Mouse (Mus musculus): Measurements from ENCODE around the gene Tomm6. TPM values are rescaled to one million over a fixed set of nuclear protein-coding genes. Genes with fewer than 3 reads are reported as not detected.
A peak's percentile ranks its signal among the peaks of the same experiment; 100 is the strongest.

Tomm6 gene
- 277 and 288 TPM in 2 replicates for polyA plus RNA-seq (2015; fragmentation: Nextera tagmentation; extraction: Ambion mirVana)

- H3K4me3 ChIP-seq, result peak within 1 kb of the TSS; percentile 89
- no peak for ATAC-seq (ENCODE audit: low FRiP score, low read depth)
- 1% methylated on average over 9 of the region's 9 CpGs for WGBS
- no peaks in the 10 kb centered on the region for H3K9me3 ChIP-seq
- peaks cover 26% of the 10 kb centered on the region for H3K4me1 ChIP-seq (replicated peaks)
- peak within 1 kb of the TSS; percentile 84 for H3K4me2 ChIP-seq
- peak within 1 kb of the TSS; percentile 75 for H3K9ac ChIP-seq
- H3K36me3 ChIP-seq, result peaks cover 16% of the 10 kb centered on the region
- no peaks in the 10 kb centered on the region for H3K27me3 ChIP-seq
- H3K27ac ChIP-seq (replicated peaks), result peak within 1 kb of the TSS; percentile 85
Measured at GRCm38 (mm10) chr17:47688344-47688607, at the start of gene Tomm6. TSS of gene Tomm6 (minus strand) at chr17:47688386.

- peak; percentile 81 for ATAC-seq (ENCODE audit: low FRiP score, low read depth)
- peak overlapping the region; percentile 56 for H3K27ac ChIP-seq (replicated peaks)
- WGBS, result under 1% methylated on average over 53 of the region's 60 CpGs
Measured at GRCm38 (mm10) chr17:47737271-47738065, 49.3 kb upstream of the Tomm6 start.

GRCm38 (mm10) chr17:47736856-47737255 is 48.7 kb upstream of the Tomm6 start, which contains the start of gene Tfeb:
TSS of gene Tfeb (plus strand) at chr17:47737030.
- H3K4me1 ChIP-seq (replicated peaks), result peaks cover 27% of the 10 kb centered on the region
- no peaks in the 10 kb centered on the region for H3K9me3 ChIP-seq
- peak within 1 kb of the TSS; percentile 98 for H3K4me2 ChIP-seq
- peaks cover 19% of the 10 kb centered on the region for H3K27me3 ChIP-seq
- H3K36me3 ChIP-seq, result no peaks in the 10 kb centered on the region
- peak within 1 kb of the TSS; percentile 68 for H3K4me3 ChIP-seq
- peak; percentile 72 for ATAC-seq (ENCODE audit: low FRiP score, low read depth)
- H3K27ac ChIP-seq (replicated peaks), result peak within 1 kb of the TSS; percentile 56
- WGBS, result under 1% methylated on average over 45 of the region's 47 CpGs
- peak within 1 kb of the TSS; percentile 52 for H3K9ac ChIP-seq

More at GRCm38 (mm10) chr17:47737271-47738065, 49.3 kb upstream of the Tomm6 start:
- Histone ChIP-seq H3K4me3 (peak overlapping the region; percentile 68), H3K27me3 (peaks cover 19% of the 10 kb centered on the region), H3K4me1 (replicated peaks) (peaks cover 27% of the 10 kb centered on the region), H3K36me3 (no peaks in the 10 kb centered on the region), H3K4me2 (peak overlapping the region; percentile 98), H3K9me3 (no peaks in the 10 kb centered on the region), H3K9ac (peak overlapping the region; percentile 52)

- no peak for ATAC-seq (ENCODE audit: low FRiP score, low read depth)
- H3K4me2 ChIP-seq, result no peak overlapping the region
- peaks cover 27% of the 10 kb centered on the region for H3K4me1 ChIP-seq (replicated peaks)
- no peaks in the 10 kb centered on the region for H3K36me3 ChIP-seq
- H3K4me3 ChIP-seq, result no peak overlapping the region
- H3K9me3 ChIP-seq, result no peaks in the 10 kb centered on the region
- H3K27ac ChIP-seq (replicated peaks), result no peak overlapping the region
- whole genome bisulfite sequencing, result 73% methylated on average over 14 of the region's 14 CpGs
- H3K9ac ChIP-seq, result no peak overlapping the region
- peaks cover 19% of the 10 kb centered on the region for H3K27me3 ChIP-seq
Measured at GRCm38 (mm10) chr17:47735553-47736100, 47.4 kb upstream of the Tomm6 start.

- H3K27me3 ChIP-seq, result no peaks in the 10 kb centered on the region
- no peak overlapping the region for H3K9ac ChIP-seq
- no peak for ATAC-seq (ENCODE audit: low FRiP score, low read depth)
- WGBS, result 56% methylated on average over 24 of the region's 24 CpGs
- H3K9me3 ChIP-seq, result no peaks in the 10 kb centered on the region
- H3K4me3 ChIP-seq, result no peak overlapping the region
- no peaks in the 10 kb centered on the region for H3K4me1 ChIP-seq (replicated peaks)
- no peaks in the 10 kb centered on the region for H3K36me3 ChIP-seq
- H3K4me2 ChIP-seq, result no peak overlapping the region
- H3K27ac ChIP-seq (replicated peaks), result no peak overlapping the region
Measured at GRCm38 (mm10) chr17:47730633-47731575, 42.7 kb upstream of the Tomm6 start.

- H3K4me3 ChIP-seq, result no peak within 1 kb of the TSS
- H3K9me3 ChIP-seq, result no peaks in the 10 kb centered on the region
- no peaks in the 10 kb centered on the region for H3K36me3 ChIP-seq
- H3K27me3 ChIP-seq, result no peaks in the 10 kb centered on the region
- H3K9ac ChIP-seq, result no peak within 1 kb of the TSS
- H3K4me2 ChIP-seq, result no peak within 1 kb of the TSS
- no peaks in the 10 kb centered on the region for H3K4me1 ChIP-seq (replicated peaks)
- H3K27ac ChIP-seq (replicated peaks), result no peak within 1 kb of the TSS
- 81% methylated on average over 11 of the region's 11 CpGs for WGBS
- ATAC-seq (ENCODE audit: low FRiP score, low read depth), result no peak
Measured at GRCm38 (mm10) chr17:47726566-47726965, 38.4 kb upstream of the Tomm6 start, which contains the start of gene Pgc. TSS of gene Pgc (plus strand) at chr17:47726842.

- Histone ChIP-seq H3K4me3 (no peak overlapping the region), H3K27me3 (no peaks in the 10 kb centered on the region), H3K4me2 (no peak overlapping the region), H3K36me3 (no peaks in the 10 kb centered on the region), H3K27ac (replicated peaks) (no peak overlapping the region), H3K4me1 (replicated peaks) (no peaks in the 10 kb centered on the region), H3K9ac (no peak overlapping the region), H3K9me3 (no peaks in the 10 kb centered on the region)
- ATAC-seq (ENCODE audit: low FRiP score, low read depth), result no peak
- 85% methylated on average over 4 of the region's 4 CpGs for WGBS
Measured at GRCm38 (mm10) chr17:47721183-47721582, 33.0 kb upstream of the Tomm6 start.

- 66% methylated on average over 3 of the region's 3 CpGs for WGBS
- H3K27ac ChIP-seq (replicated peaks), result no peak overlapping the region
- no peaks in the 10 kb centered on the region for H3K36me3 ChIP-seq
- 0 out of 2 replicates have a peak, but pooled peaks cover 3% of the 10 kb centered on the region for H3K4me1 ChIP-seq (replicated peaks)
- no peak overlapping the region for H3K4me3 ChIP-seq
- no peaks in the 10 kb centered on the region for H3K9me3 ChIP-seq
- no peak overlapping the region for H3K9ac ChIP-seq
- no peak for ATAC-seq (ENCODE audit: low FRiP score, low read depth)
- no peak overlapping the region for H3K4me2 ChIP-seq
- H3K27me3 ChIP-seq, result no peaks in the 10 kb centered on the region
Measured at GRCm38 (mm10) chr17:47715037-47715436, 26.9 kb upstream of the Tomm6 start.

- H3K27ac ChIP-seq (replicated peaks), result no peak overlapping the region
- H3K4me1 ChIP-seq (replicated peaks), result 0 out of 2 replicates have a peak, but pooled peaks cover 3% of the 10 kb centered on the region
- H3K4me3 ChIP-seq, result no peak overlapping the region
- no peaks in the 10 kb centered on the region for H3K27me3 ChIP-seq
- H3K36me3 ChIP-seq, result no peaks in the 10 kb centered on the region
- no peak overlapping the region for H3K9ac ChIP-seq
- H3K9me3 ChIP-seq, result no peaks in the 10 kb centered on the region
- peak overlapping the region; percentile 29 for H3K4me2 ChIP-seq
- WGBS, result 36% methylated on average over 22 of the region's 22 CpGs
- ATAC-seq (ENCODE audit: low FRiP score, low read depth), result no peak
Measured at GRCm38 (mm10) chr17:47712889-47713571, 24.8 kb upstream of the Tomm6 start.

- H3K4me1 ChIP-seq (replicated peaks), result 0 out of 2 replicates have a peak, but pooled peaks cover 3% of the 10 kb centered on the region
- no peaks in the 10 kb centered on the region for H3K9me3 ChIP-seq
- 71% methylated on average over 6 of the region's 6 CpGs for WGBS
- no peak for ATAC-seq (ENCODE audit: low FRiP score, low read depth)
- H3K27ac ChIP-seq (replicated peaks), result no peak overlapping the region
- no peak overlapping the region for H3K4me2 ChIP-seq
- H3K4me3 ChIP-seq, result no peak overlapping the region
- no peaks in the 10 kb centered on the region for H3K27me3 ChIP-seq
- no peak overlapping the region for H3K9ac ChIP-seq
- no peaks in the 10 kb centered on the region for H3K36me3 ChIP-seq
Measured at GRCm38 (mm10) chr17:47711883-47712282, 23.7 kb upstream of the Tomm6 start.

GRCm38 (mm10) chr17:47710036-47710435 is 21.9 kb upstream of the Tomm6 start:
- Histone ChIP-seq H3K9me3 (no peaks in the 10 kb centered on the region), H3K27ac (replicated peaks) (no peak overlapping the region), H3K27me3 (no peaks in the 10 kb centered on the region), H3K36me3 (no peaks in the 10 kb centered on the region), H3K4me1 (replicated peaks) (0 out of 2 replicates have a peak, but pooled peaks cover 3% of the 10 kb centered on the region), H3K4me2 (no peak overlapping the region), H3K9ac (no peak overlapping the region), H3K4me3 (no peak overlapping the region)
- WGBS, result 83% methylated on average over 3 of the region's 3 CpGs
- ATAC-seq (ENCODE audit: low FRiP score, low read depth), result no peak
